ENCODE assay signal across 7 mouse cellular contexts in genomic region chr1:21959648-21960285, GRCm38 (mm10). TPM values are rescaled to one million over a fixed set of nuclear protein-coding genes. Genes with fewer than 3 reads are reported as not detected.
DNase-seq lines count a peak whose midpoint lies in the region; ATAC-seq lines count a peak whose summit lies in the region.

No protein-coding gene starts in this region.

- H3K9ac ChIP-seq in forebrain, embryonic 11.5 days (ENCODE audit: low read length) = no peak overlapping the region
- H3K9ac ChIP-seq in intestine, embryonic 15.5 days = no peak overlapping the region

- H3K4me2 ChIP-seq in forebrain, embryonic 11.5 days (ENCODE audit: low read depth, low read length, severe bottlenecking) = peak overlapping the region; percentile 93; the same call in 1 of the 2 replicates
- H3K4me2 ChIP-seq in intestine, embryonic 15.5 days (replicated peaks) = peak overlapping the region; percentile 98

- H3K9me3 ChIP-seq in megakaryocyte, embryonic 14.5 days = no peaks in the 10 kb centered on the region
- no peaks in the 10 kb centered on the region for H3K9me3 ChIP-seq in forebrain, embryonic 11.5 days (ENCODE audit: control insufficient read depth, low read length)
- H3K9me3 ChIP-seq in intestine, embryonic 15.5 days = no peaks in the 10 kb centered on the region

- no peak for ATAC-seq in megakaryocyte, adult 5-6 weeks (ENCODE audit: poor library complexity, severe bottlenecking)
- no peak for ATAC-seq in forebrain, embryonic 11.5 days (replicated peaks; ENCODE audit: low FRiP score)
- ATAC-seq in intestine, embryonic 15.5 days = no peak

- peak overlapping the region; percentile 95 for H3K4me3 ChIP-seq in megakaryocyte, embryonic 14.5 days (replicated peaks)
- no peak overlapping the region for H3K4me3 ChIP-seq in forebrain, embryonic 11.5 days (ENCODE audit: low read depth, low read length)
- peak overlapping the region; percentile 64 for H3K4me3 ChIP-seq in intestine, embryonic 15.5 days (replicated peaks)

- peaks cover 25% of the 10 kb centered on the region for H3K27me3 ChIP-seq in megakaryocyte, embryonic 14.5 days (replicated peaks)
- peaks cover 7% of the 10 kb centered on the region; the same call in 1 of the 2 replicates for H3K27me3 ChIP-seq in forebrain, embryonic 11.5 days (ENCODE audit: control insufficient read depth, insufficient read depth, low read length)
- H3K27me3 ChIP-seq in intestine, embryonic 15.5 days (replicated peaks) = peaks cover 5% of the 10 kb centered on the region; the same call in 1 of the 2 replicates
- H3K27me3 ChIP-seq in splenic B cell, adult 2 months (ENCODE audit: control insufficient read depth, insufficient read depth, low read length, poor library complexity, severe bottlenecking) = no peaks in the 10 kb centered on the region

- DNase-seq in forebrain, embryonic 11.5 days (ENCODE audit: low spot score) = no peak
- DNase-seq in splenic B cell, adult 2 months (ENCODE audit: low read depth, low spot score) = peak; percentile 44
- no peak for DNase-seq in urinary bladder, postnatal 14 days (ENCODE audit: low spot score)
- no peak for DNase-seq in layer of hippocampus, adult 9-10 months (ENCODE audit: low spot score)

- 42% methylated on average over 8 of the region's 8 CpGs for WGBS in forebrain, embryonic 11.5 days
- WGBS in intestine, embryonic 15.5 days = 14% methylated on average over 8 of the region's 8 CpGs

- H3K27ac ChIP-seq in forebrain, embryonic 11.5 days (ENCODE audit: low read depth, low read length) = no peak overlapping the region
- H3K27ac ChIP-seq in intestine, embryonic 15.5 days = no peak overlapping the region

- peaks cover 49% of the 10 kb centered on the region for H3K4me1 ChIP-seq in megakaryocyte, embryonic 14.5 days
- 0 out of 2 replicates have a peak, but pooled peaks cover 1% of the 10 kb centered on the region for H3K4me1 ChIP-seq in forebrain, embryonic 11.5 days (replicated peaks; ENCODE audit: control insufficient read depth, insufficient read depth, low read length)
- H3K4me1 ChIP-seq in intestine, embryonic 15.5 days (replicated peaks) = peaks cover 13% of the 10 kb centered on the region

- no peaks in the 10 kb centered on the region for H3K36me3 ChIP-seq in megakaryocyte, embryonic 14.5 days (replicated peaks; ENCODE audit: low read length)
- H3K36me3 ChIP-seq in forebrain, embryonic 11.5 days (ENCODE audit: control insufficient read depth, insufficient read depth, low read length) = no peaks in the 10 kb centered on the region
- no peaks in the 10 kb centered on the region for H3K36me3 ChIP-seq in intestine, embryonic 15.5 days
- no peaks in the 10 kb centered on the region for H3K36me3 ChIP-seq in splenic B cell, adult 2 months (ENCODE audit: control insufficient read depth, insufficient read depth, low read length, poor library complexity, severe bottlenecking)

RNA-seq across cellular contexts. Expression of gene Kcnq5, which starts 2.0 kb away (rescaled TPM):
- 0.10 TPM in 1 of 2 replicates, not detected in the other for polyA plus RNA-seq in megakaryocyte, embryonic 14.5 days (2012; ENCODE audit: insufficient read depth, low replicate concordance)
- 0.30 and 1.5 TPM in 2 replicates for total RNA-seq in megakaryocyte, adult 5-6 weeks (2015)
- 0.37 and 1.1 TPM in 2 replicates for total RNA-seq in megakaryocyte, adult 5-6 weeks (2017)
- polyA plus RNA-seq in forebrain, embryonic 11.5 days (2014; fragmentation: Nextera tagmentation; extraction: Ambion mirVana) = 0.51 and 0.79 TPM in 2 replicates
- 1.5 and 1.8 TPM in 2 replicates for polyA plus RNA-seq in intestine, embryonic 15.5 days (2015; fragmentation: Nextera tagmentation; extraction: Ambion mirVana)
